Mouse (Mus musculus): Measurements from ENCODE around the gene Gm28729. TPM values are rescaled to one million over a fixed set of nuclear protein-coding genes. Genes with fewer than 3 reads are reported as not detected.

Gene Gm28729
- not detected in 2 replicates for polyA plus RNA-seq (2016; fragmentation: Nextera tagmentation; extraction: Ambion mirVana)

- Histone ChIP-seq H3K27me3 (ENCODE audit: low read depth, poor library complexity, severe bottlenecking) (no peaks in the 10 kb centered on the region), H3K27ac (no peak within 1 kb of the TSS; the same call in 1 of the 2 replicates), H3K9me3 (replicated peaks) (no peaks in the 10 kb centered on the region), H3K36me3 (no peaks in the 10 kb centered on the region), H3K4me3 (no peak within 1 kb of the TSS), H3K4me1 (peaks cover 14% of the 10 kb centered on the region; the same call in 1 of the 2 replicates)
- DNase-seq (ENCODE audit: low spot score), result no peak
- WGBS, result 64% methylated on average over 12 of the region's 12 CpGs
Observed at GRCm38 (mm10) chr9:96524972-96525506, at the start of gene Gm28729. Gene Gm28729 (minus strand): TSS chr9:96525264.

DNA sequence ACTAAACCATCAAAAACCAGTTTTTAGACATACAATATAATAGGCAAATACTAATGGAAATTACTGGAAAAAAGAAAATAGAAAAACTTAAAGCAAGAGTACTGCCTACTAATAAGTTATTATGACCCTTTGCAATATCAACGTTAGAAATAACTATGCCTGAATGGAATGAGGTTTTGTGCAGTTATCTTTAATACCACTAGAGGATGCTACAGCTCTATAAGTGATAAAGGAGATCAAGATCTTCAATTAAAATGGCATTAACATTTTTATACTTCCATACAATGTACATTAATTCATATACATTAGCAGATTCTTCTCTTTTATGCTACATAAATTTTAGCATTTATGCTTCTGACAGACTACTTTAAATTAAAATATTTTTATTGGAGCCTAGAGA, 48.2 kb upstream of the Gm28729 start:
- H3K27me3 ChIP-seq (ENCODE audit: low read depth, poor library complexity, severe bottlenecking), result no peaks in the 10 kb centered on the region
- no peak overlapping the region for H3K27ac ChIP-seq
- peaks cover 42% of the 10 kb centered on the region for H3K36me3 ChIP-seq
- H3K9me3 ChIP-seq (replicated peaks), result no peaks in the 10 kb centered on the region
- no peak for DNase-seq (ENCODE audit: low spot score)
- 35% methylated on average over 1 of the region's 1 CpGs for WGBS
- H3K4me3 ChIP-seq, result no peak overlapping the region
- peaks cover 12% of the 10 kb centered on the region for H3K4me1 ChIP-seq

- Histone ChIP-seq H3K9me3 (replicated peaks) (no peaks in the 10 kb centered on the region), H3K27me3 (ENCODE audit: low read depth, poor library complexity, severe bottlenecking) (no peaks in the 10 kb centered on the region), H3K4me1 (peaks cover 7% of the 10 kb centered on the region), H3K27ac (no peak overlapping the region), H3K4me3 (no peak overlapping the region), H3K36me3 (peaks cover 42% of the 10 kb centered on the region)
- DNase-seq (ENCODE audit: low spot score), result no peak
- WGBS, result 91% methylated on average over 9 of the region's 9 CpGs
Observed at GRCm38 (mm10) chr9:96572754-96573153, 47.7 kb upstream of the Gm28729 start.

DNA sequence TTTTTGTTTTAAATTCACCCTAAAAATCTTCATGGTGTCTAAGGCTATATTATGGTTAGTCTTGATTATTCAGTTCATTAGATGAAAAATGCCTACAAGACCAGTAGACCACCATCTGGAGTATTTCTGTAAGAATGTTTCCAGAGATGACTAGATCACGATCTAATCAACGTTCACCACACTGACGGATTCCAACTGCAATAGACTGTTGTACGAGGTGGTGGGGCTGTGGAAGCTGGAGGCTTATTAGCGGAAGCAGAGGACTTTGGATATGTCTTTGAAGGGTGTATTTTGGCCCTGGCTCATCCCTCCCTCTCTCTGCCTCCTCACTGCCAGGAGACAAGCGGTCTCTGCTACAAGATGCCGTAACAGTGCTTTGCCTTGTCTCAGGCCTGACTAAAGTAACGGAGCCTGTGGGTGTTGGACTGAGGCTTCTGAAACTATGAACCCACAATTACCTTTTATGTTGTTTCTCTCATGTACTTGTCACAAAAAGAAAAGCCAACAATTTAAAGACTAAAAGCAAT, 41.5 kb upstream of the Gm28729 start:
- 91% methylated on average over 8 of the region's 8 CpGs for WGBS
- H3K27ac ChIP-seq, result no peak overlapping the region
- no peak for DNase-seq (ENCODE audit: low spot score)
- peaks cover 61% of the 10 kb centered on the region for H3K36me3 ChIP-seq
- H3K4me1 ChIP-seq, result no peaks in the 10 kb centered on the region
- no peak overlapping the region for H3K4me3 ChIP-seq
- H3K27me3 ChIP-seq (ENCODE audit: low read depth, poor library complexity, severe bottlenecking), result no peaks in the 10 kb centered on the region
- H3K9me3 ChIP-seq (replicated peaks), result no peaks in the 10 kb centered on the region

DNA sequence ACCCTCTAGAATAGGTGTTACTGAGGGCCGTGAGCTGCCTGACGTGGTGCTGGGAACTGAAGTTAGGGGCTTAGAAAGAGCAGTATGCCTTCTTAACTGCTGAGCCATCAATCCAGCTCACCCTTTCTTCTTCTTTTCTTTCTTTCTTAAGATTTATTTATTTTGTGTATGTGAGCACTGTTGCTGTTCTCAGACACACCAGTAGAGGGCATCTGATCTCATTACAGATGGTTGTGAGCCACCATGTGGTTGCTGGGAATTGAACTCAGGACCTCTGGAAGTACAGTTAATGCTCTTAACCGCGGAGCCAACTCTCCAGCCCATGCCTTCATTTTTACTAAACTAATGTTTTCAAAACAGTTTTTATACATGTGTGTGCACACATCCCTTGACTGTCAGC, 38.4 kb upstream of the Gm28729 start:
- no peaks in the 10 kb centered on the region for H3K4me1 ChIP-seq
- no peaks in the 10 kb centered on the region for H3K9me3 ChIP-seq (replicated peaks)
- DNase-seq (ENCODE audit: low spot score), result no peak
- no peaks in the 10 kb centered on the region for H3K27me3 ChIP-seq (ENCODE audit: low read depth, poor library complexity, severe bottlenecking)
- peaks cover 61% of the 10 kb centered on the region for H3K36me3 ChIP-seq
- 96% methylated on average over 4 of the region's 4 CpGs for WGBS
- no peak overlapping the region for H3K27ac ChIP-seq
- no peak overlapping the region for H3K4me3 ChIP-seq

GRCm38 (mm10) chr9:96559148-96559547, 34.1 kb upstream of the Gm28729 start:
- H3K27ac ChIP-seq, result no peak overlapping the region
- H3K36me3 ChIP-seq, result peaks cover 45% of the 10 kb centered on the region
- WGBS, result 98% methylated on average over 6 of the region's 6 CpGs
- no peaks in the 10 kb centered on the region for H3K27me3 ChIP-seq (ENCODE audit: low read depth, poor library complexity, severe bottlenecking)
- DNase-seq (ENCODE audit: low spot score), result no peak
- H3K4me3 ChIP-seq, result no peak overlapping the region
- no peaks in the 10 kb centered on the region for H3K4me1 ChIP-seq
- H3K9me3 ChIP-seq (replicated peaks), result no peaks in the 10 kb centered on the region

- Histone ChIP-seq H3K4me3 (no peak overlapping the region), H3K4me1 (no peaks in the 10 kb centered on the region), H3K27ac (no peak overlapping the region), H3K27me3 (ENCODE audit: low read depth, poor library complexity, severe bottlenecking) (no peaks in the 10 kb centered on the region), H3K9me3 (replicated peaks) (no peaks in the 10 kb centered on the region), H3K36me3 (peaks cover 40% of the 10 kb centered on the region)
- 77% methylated on average over 1 of the region's 1 CpGs for WGBS
- no peak for DNase-seq (ENCODE audit: low spot score)
Observed at GRCm38 (mm10) chr9:96558594-96558993, 33.5 kb upstream of the Gm28729 start.

DNA sequence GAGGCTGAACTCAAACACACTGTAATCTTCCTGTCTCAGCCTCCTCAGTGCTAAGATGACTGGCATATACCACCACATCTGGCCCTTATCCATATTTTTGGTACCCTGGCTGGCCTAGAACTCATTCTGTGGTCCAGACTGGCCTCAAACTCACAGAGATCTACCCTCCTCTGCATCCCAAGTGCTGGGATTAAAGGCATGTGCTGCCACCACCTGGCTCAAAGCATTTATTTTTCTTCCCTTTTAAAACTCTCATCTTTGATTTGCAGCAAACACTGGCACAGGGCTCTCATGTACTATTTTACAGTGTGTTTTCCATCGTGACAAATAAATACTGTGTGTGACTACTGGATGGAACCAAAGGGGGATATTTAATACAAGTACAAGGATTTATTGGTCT, 29.0 kb upstream of the Gm28729 start:
- H3K27ac ChIP-seq, result no peak overlapping the region
- no peak for DNase-seq (ENCODE audit: low spot score)

DNA sequence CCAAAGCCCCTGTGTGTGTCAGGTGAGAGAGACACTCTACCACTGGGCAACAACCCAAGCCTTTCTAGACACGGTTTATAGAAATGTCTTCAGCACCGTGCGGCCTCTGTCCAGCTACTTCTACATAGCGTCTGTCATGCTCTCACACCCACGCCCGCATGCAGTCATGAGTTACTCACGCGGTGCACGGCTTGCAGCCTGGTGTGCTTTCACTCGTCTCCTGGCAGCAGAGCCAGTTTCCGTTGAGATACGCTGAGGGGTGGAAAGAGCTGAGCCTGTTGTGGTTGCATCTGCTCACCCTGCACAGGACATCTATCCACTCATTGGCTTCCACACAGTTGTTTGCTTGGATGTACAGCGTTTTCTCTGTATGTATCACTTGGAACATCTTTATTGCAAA, 20.3 kb upstream of the Gm28729 start:
- Histone ChIP-seq H3K9me3 (replicated peaks) (no peaks in the 10 kb centered on the region), H3K4me3 (no peak overlapping the region), H3K4me1 (0 out of 2 replicates have a peak, but pooled peaks cover 3% of the 10 kb centered on the region), H3K36me3 (peaks cover 44% of the 10 kb centered on the region), H3K27ac (no peak overlapping the region), H3K27me3 (ENCODE audit: low read depth, poor library complexity, severe bottlenecking) (no peaks in the 10 kb centered on the region)
- 97% methylated on average over 13 of the region's 13 CpGs for WGBS
- no peak for DNase-seq (ENCODE audit: low spot score)

More for the DNA sequence above, 29.0 kb upstream of the Gm28729 start:
- Histone ChIP-seq H3K4me1 (no peaks in the 10 kb centered on the region), H3K4me3 (no peak overlapping the region), H3K27me3 (ENCODE audit: low read depth, poor library complexity, severe bottlenecking) (no peaks in the 10 kb centered on the region), H3K9me3 (replicated peaks) (no peaks in the 10 kb centered on the region), H3K36me3 (peaks cover 32% of the 10 kb centered on the region)
- WGBS, result 88% methylated on average over 1 of the region's 1 CpGs

GRCm38 (mm10) chr9:96543643-96544640, 18.9 kb upstream of the Gm28729 start:
- H3K27ac ChIP-seq, result no peak overlapping the region
- no peaks in the 10 kb centered on the region for H3K27me3 ChIP-seq (ENCODE audit: low read depth, poor library complexity, severe bottlenecking)
- 33% methylated on average over 27 of the region's 27 CpGs for WGBS
- H3K9me3 ChIP-seq (replicated peaks), result no peaks in the 10 kb centered on the region
- peaks cover 44% of the 10 kb centered on the region for H3K36me3 ChIP-seq
- peak overlapping the region; percentile 15; the same call in 1 of the 2 replicates for H3K4me3 ChIP-seq
- peak; percentile 84 for DNase-seq (ENCODE audit: low spot score)
- 0 out of 2 replicates have a peak, but pooled peaks cover 4% of the 10 kb centered on the region for H3K4me1 ChIP-seq

- peaks cover 24% of the 10 kb centered on the region for H3K36me3 ChIP-seq
- no peak for DNase-seq (ENCODE audit: low spot score)
- H3K9me3 ChIP-seq (replicated peaks), result no peaks in the 10 kb centered on the region
- H3K4me1 ChIP-seq, result peaks cover 15% of the 10 kb centered on the region
- no peak overlapping the region for H3K4me3 ChIP-seq
- no peak overlapping the region for H3K27ac ChIP-seq
- H3K27me3 ChIP-seq (ENCODE audit: low read depth, poor library complexity, severe bottlenecking), result no peaks in the 10 kb centered on the region
- WGBS, result 79% methylated on average over 10 of the region's 10 CpGs
Observed at GRCm38 (mm10) chr9:96538916-96539315, 13.9 kb upstream of the Gm28729 start.

- Histone ChIP-seq H3K4me1 (peaks cover 15% of the 10 kb centered on the region), H3K36me3 (peaks cover 13% of the 10 kb centered on the region), H3K9me3 (replicated peaks) (no peaks in the 10 kb centered on the region), H3K4me3 (no peak overlapping the region), H3K27ac (peak overlapping the region; percentile 86; the same call in 1 of the 2 replicates), H3K27me3 (ENCODE audit: low read depth, poor library complexity, severe bottlenecking) (no peaks in the 10 kb centered on the region)
- WGBS, result 87% methylated on average over 6 of the region's 6 CpGs
- no peak for DNase-seq (ENCODE audit: low spot score)
Observed at GRCm38 (mm10) chr9:96537615-96537919, 12.5 kb upstream of the Gm28729 start.
